Mouse (Mus musculus): Measurements from ENCODE around the gene Hspa12b. TPM values are rescaled to one million over a fixed set of nuclear protein-coding genes. Genes with fewer than 3 reads are reported as not detected.
A peak's percentile ranks its signal among the peaks of the same experiment; 100 is the strongest.

The Hspa12b gene
- polyA plus RNA-seq (2016; fragmentation: Nextera tagmentation; extraction: Ambion mirVana), result 6.5 and 7.6 TPM in 2 replicates

DNA sequence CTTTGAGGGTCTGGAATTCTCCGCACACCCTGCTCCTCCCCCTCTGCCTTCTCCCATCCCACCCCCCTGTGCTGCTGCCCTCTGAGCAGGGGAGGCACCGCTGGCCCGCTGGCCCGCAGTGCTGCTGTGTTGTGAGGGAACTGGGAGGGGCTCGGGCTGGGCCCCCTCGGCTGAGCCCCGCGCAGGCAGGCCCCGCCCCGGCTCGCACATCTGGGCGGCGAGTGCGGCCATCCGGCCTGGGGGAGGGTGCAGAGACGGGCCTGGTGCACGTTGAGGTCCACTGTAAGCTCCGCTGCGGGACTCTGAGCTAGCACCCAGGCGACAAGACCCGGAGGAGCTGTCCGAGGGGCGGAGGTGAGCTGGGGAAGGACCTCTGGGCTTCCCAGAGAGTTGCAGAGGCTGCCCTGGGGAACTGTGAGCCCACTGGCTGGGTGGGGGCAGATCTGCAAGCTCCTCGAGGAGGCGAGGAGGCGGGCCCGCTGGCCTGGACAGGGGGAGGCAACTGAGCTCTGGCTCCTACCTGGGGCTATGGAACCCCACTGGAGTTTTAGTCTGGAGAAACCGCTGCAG is at the start of gene Hspa12b:
TSS of gene Hspa12b (plus strand) at position 120 of the 570 bp plus-strand sequence.
- peak within 1 kb of the TSS; percentile 67 for H3K4me3 ChIP-seq
- peaks cover 33% of the 10 kb centered on the region for H3K27me3 ChIP-seq (ENCODE audit: low read depth, poor library complexity, severe bottlenecking)
- no peaks in the 10 kb centered on the region for H3K9me3 ChIP-seq (replicated peaks)
- 2% methylated on average over 28 of the region's 28 CpGs for WGBS
- H3K4me1 ChIP-seq, result peaks cover 27% of the 10 kb centered on the region
- no peaks in the 10 kb centered on the region for H3K36me3 ChIP-seq
- H3K27ac ChIP-seq (replicated peaks), result peak within 1 kb of the TSS; percentile 90
- DNase-seq (ENCODE audit: low spot score), result peak; percentile 75

DNA sequence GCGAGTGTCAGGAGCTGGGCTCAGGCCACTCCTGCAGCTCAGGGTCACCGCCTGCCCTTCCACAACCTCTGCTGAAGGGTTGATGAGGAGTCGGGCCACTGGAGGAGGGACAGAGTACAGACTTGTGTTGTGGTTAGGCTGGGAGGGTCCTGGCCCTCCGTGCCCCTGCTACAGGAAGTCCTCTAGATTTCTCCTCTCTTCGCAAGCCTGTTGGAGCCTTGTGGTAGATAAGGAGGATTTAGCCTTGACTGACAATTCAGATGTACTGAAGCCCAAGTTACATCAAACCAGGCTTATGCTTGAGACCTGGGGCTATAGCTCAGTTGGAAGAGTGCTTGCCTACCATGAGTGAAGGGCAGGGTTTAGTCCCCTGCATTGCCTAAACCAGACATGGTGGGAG is 46.6 kb upstream of the Hspa12b start:
- Histone ChIP-seq H3K9me3 (replicated peaks) (no peaks in the 10 kb centered on the region), H3K4me1 (0 out of 2 replicates have a peak, but pooled peaks cover 11% of the 10 kb centered on the region), H3K36me3 (no peaks in the 10 kb centered on the region), H3K27ac (replicated peaks) (no peak overlapping the region), H3K27me3 (ENCODE audit: low read depth, poor library complexity, severe bottlenecking) (no peaks in the 10 kb centered on the region), H3K4me3 (no peak overlapping the region)
- no peak for DNase-seq (ENCODE audit: low spot score)
- WGBS, result 83% methylated on average over 5 of the region's 5 CpGs

DNA sequence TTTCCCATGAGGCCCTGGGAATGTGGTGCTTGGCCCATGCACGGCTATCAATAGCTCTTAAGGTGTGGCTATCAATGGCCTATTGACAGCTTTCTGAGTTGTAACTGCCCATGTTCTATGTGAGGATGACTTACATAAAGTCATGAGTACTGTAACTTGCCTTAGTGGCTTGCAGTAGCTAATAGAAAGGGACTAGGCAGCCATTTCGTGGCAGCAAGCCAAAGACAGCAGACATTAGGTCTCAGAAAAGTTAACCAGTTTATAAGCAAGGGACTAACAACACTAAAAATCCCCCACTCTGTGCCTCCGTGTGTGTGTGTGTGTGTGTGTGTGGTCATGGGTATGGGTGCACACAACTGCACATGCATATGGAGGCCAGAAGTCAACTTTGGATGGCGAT is 42.9 kb upstream of the Hspa12b start:
- Histone ChIP-seq H3K9me3 (replicated peaks) (no peaks in the 10 kb centered on the region), H3K27me3 (ENCODE audit: low read depth, poor library complexity, severe bottlenecking) (no peaks in the 10 kb centered on the region), H3K4me1 (0 out of 2 replicates have a peak, but pooled peaks cover 4% of the 10 kb centered on the region), H3K27ac (replicated peaks) (no peak overlapping the region), H3K36me3 (no peaks in the 10 kb centered on the region), H3K4me3 (no peak overlapping the region)
- DNase-seq (ENCODE audit: low spot score), result no peak
- WGBS, result 87% methylated on average over 4 of the region's 4 CpGs

DNA sequence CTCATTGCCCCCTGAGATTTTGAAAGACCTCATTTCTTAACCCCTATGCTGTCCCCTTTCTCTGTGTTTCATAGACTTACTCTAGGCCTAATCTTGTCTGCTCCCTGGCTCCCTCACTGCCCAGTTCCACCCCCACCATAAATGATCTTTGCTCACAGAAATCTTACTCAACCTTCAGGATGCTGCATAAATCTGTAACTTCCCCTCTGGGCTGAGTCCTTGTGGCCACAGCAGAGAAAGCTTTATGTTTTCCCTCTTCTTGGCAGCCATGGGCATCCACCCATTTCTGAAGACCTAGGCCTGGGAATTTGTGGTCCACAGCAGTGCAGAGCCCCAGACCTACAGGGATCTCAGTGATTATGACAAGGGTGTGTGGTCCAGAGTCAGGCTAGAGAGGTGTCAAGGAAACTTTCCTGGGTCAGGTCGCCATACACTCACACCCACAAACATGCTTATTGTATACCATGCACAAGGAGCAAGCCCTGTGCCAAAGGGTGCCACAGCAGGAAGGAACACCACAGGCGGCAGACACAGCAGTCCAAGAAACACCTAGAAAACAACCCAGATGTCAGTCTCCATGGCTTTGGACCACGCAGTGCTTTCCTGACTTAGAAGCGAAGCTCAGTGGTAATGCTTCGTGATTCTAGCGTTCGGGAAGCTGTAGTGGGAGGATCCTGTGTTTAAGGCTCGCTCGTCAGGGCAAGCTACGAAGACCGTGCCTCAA is 40.3 kb upstream of the Hspa12b start, which contains the start of gene Siglec1:
TSS of gene Siglec1 (minus strand) at position 99 of the 724 bp plus-strand sequence.
- Histone ChIP-seq H3K27ac (replicated peaks) (no peak within 1 kb of the TSS), H3K9me3 (replicated peaks) (no peaks in the 10 kb centered on the region), H3K27me3 (ENCODE audit: low read depth, poor library complexity, severe bottlenecking) (no peaks in the 10 kb centered on the region), H3K4me1 (0 out of 2 replicates have a peak, but pooled peaks cover 4% of the 10 kb centered on the region), H3K4me3 (no peak within 1 kb of the TSS), H3K36me3 (no peaks in the 10 kb centered on the region)
- WGBS, result 86% methylated on average over 11 of the region's 11 CpGs
- no peak for DNase-seq (ENCODE audit: low spot score)

DNA sequence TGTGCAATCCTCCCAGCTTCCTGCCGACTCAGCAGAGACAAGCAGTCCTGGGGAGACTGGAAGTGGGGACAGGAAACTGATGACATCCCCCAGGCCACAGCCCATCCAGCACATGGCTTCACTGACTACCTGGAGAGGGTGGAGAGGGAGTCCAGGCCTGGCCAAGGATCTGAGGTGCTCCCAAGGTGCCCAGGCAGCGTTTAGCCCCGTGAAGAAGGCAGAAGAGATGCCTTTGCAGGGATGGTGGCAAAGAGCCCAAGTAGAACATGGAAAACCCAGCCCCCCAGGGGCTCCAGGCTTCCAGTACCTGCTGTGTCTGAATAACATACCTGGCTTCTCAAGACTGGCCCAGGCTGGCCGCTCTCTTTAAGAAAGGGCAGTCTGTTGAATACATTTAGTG is 38.5 kb upstream of the Hspa12b start:
- 81% methylated on average over 4 of the region's 4 CpGs for WGBS
- Histone ChIP-seq H3K27me3 (ENCODE audit: low read depth, poor library complexity, severe bottlenecking) (no peaks in the 10 kb centered on the region), H3K4me3 (no peak overlapping the region), H3K36me3 (no peaks in the 10 kb centered on the region), H3K9me3 (replicated peaks) (no peaks in the 10 kb centered on the region), H3K27ac (replicated peaks) (no peak overlapping the region), H3K4me1 (0 out of 2 replicates have a peak, but pooled peaks cover 4% of the 10 kb centered on the region)
- DNase-seq (ENCODE audit: low spot score), result no peak

DNA sequence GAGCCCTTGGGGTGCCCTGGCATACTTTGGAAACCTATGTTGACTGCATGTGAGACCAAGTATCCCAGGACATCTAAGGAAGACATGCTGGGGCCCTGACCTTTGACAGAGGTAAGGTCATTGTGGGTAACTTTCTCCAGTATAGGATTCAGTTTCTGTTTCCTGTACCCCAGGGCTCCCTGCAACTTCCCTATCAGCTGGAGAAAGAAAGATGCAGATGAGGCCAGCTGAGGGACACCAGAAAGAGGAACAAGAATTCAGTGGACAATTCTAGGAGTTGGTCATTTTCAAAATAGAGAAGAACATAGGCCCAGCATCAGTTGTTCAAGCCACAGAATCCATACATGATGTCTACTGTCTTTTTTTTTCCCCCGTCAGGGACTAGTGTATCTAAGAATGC is 37.4 kb upstream of the Hspa12b start:
- no peak overlapping the region for H3K27ac ChIP-seq (replicated peaks)
- no peak overlapping the region for H3K4me3 ChIP-seq
- no peaks in the 10 kb centered on the region for H3K27me3 ChIP-seq (ENCODE audit: low read depth, poor library complexity, severe bottlenecking)
- 0 out of 2 replicates have a peak, but pooled peaks cover 4% of the 10 kb centered on the region for H3K4me1 ChIP-seq
- no peaks in the 10 kb centered on the region for H3K9me3 ChIP-seq (replicated peaks)
- no peaks in the 10 kb centered on the region for H3K36me3 ChIP-seq
- no peak for DNase-seq (ENCODE audit: low spot score)
- WGBS, result 96% methylated on average over 1 of the region's 1 CpGs

DNA sequence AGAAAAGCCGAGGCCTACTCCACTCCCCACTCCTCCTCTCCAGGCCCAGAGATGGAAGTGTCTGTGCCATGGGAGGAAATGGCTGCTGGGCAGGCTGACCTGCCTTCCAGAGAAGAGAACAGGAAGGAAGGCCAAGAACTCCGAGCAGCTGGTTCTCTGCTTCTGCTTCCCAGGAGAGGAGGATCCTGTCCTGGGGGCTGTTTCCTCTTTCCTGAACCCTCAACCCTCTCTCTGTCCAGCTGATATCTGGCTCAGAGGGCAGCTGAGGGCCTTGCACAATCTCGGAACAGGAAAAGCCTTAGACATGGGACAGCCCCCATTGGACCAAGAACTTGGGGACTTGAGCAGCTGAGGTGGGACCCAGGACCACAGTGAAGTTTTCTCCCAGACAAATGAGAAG is 36.2 kb upstream of the Hspa12b start:
- Histone ChIP-seq H3K9me3 (replicated peaks) (no peaks in the 10 kb centered on the region), H3K27me3 (ENCODE audit: low read depth, poor library complexity, severe bottlenecking) (no peaks in the 10 kb centered on the region), H3K27ac (replicated peaks) (no peak overlapping the region), H3K36me3 (no peaks in the 10 kb centered on the region), H3K4me1 (peaks cover 2% of the 10 kb centered on the region), H3K4me3 (no peak overlapping the region)
- WGBS, result 87% methylated on average over 3 of the region's 3 CpGs
- DNase-seq (ENCODE audit: low spot score), result no peak

DNA sequence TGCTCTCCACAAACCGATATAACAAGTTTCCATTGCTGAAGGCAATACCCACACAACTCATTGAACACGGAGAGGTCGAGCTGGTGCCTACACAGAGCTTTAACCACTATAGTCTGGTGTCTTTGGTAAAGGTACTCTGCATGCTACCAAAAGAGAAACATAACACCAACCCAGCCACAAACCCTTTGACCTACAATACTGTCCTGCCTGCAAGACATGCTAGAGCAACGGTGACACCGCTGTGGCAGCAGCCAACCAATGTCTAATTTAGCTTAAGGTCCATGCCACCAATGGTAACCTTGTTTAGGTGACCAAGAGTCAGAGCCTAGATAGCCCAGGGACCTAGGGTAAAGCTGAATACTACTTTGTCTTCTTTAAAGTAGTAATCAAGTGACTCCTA is 33.5 kb upstream of the Hspa12b start:
- Histone ChIP-seq H3K36me3 (no peaks in the 10 kb centered on the region), H3K4me1 (peaks cover 11% of the 10 kb centered on the region), H3K4me3 (no peak overlapping the region), H3K27ac (replicated peaks) (no peak overlapping the region), H3K9me3 (replicated peaks) (no peaks in the 10 kb centered on the region), H3K27me3 (ENCODE audit: low read depth, poor library complexity, severe bottlenecking) (no peaks in the 10 kb centered on the region)
- WGBS, result 93% methylated on average over 5 of the region's 5 CpGs
- no peak for DNase-seq (ENCODE audit: low spot score)

DNA sequence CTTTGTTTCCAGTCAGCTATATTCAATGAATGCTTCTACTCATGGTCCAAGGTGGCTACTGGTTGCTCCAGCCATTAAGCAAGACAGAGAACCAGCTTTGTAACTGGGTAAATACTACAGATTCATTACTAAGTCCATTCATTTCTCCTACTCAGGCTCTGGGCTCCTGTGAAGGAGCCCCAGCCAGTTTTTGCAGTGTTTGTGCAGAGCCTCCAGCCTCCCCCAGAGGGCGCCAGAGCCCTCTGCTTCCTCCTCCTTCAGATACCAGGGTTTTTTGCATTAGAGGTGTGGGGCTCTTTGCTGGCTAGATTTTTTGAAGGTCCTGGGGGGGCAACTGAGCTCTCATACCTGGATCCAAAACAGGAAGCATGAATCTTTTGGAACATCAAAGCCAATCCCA is 32.3 kb upstream of the Hspa12b start:
- H3K27ac ChIP-seq (replicated peaks), result no peak overlapping the region
- H3K27me3 ChIP-seq (ENCODE audit: low read depth, poor library complexity, severe bottlenecking), result no peaks in the 10 kb centered on the region
- H3K36me3 ChIP-seq, result no peaks in the 10 kb centered on the region
- no peaks in the 10 kb centered on the region for H3K9me3 ChIP-seq (replicated peaks)
- peaks cover 11% of the 10 kb centered on the region for H3K4me1 ChIP-seq
- DNase-seq (ENCODE audit: low spot score), result peak; percentile 72
- H3K4me3 ChIP-seq, result no peak overlapping the region
- WGBS, result 3% methylated on average over 1 of the region's 1 CpGs

DNA sequence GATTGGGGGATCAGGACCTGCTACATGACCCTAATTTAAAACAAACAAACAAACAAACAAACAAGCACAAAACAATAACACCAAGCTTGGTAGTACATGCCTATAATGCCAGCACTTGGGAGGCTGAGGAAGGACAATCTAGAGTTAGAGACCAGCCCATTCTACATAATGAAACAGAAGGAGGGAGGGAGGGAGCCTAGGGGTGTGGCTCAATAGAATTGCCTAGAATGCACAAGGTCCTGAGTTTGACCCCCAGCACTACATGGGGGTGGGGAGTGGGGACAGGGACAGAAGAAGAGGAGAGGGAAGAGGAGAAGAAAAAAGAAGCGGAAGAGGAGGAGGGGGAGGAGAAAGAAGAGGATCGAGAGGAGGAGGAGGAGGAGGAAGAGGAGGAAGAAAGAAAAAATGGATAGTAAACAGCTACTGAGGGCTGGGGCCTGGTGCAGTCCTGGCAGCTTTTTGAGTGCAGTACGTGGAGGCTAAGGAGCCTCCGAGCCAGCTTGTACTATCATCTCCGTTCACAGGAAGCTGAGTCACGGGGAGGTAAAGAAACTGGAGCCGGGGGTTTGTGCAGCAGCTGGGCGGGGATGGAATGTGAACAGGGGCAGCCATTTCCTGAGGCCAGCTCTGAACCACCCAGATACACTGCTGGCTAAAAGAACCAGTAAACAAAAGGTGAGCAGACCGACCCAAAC is 30.8 kb upstream of the Hspa12b start:
- Histone ChIP-seq H3K4me3 (peak overlapping the region; percentile 20), H3K36me3 (no peaks in the 10 kb centered on the region), H3K27ac (replicated peaks) (peak overlapping the region; percentile 80), H3K27me3 (ENCODE audit: low read depth, poor library complexity, severe bottlenecking) (no peaks in the 10 kb centered on the region), H3K9me3 (replicated peaks) (no peaks in the 10 kb centered on the region), H3K4me1 (peaks cover 11% of the 10 kb centered on the region)
- DNase-seq (ENCODE audit: low spot score), result peak; percentile 40
- 29% methylated on average over 9 of the region's 9 CpGs for WGBS

DNA sequence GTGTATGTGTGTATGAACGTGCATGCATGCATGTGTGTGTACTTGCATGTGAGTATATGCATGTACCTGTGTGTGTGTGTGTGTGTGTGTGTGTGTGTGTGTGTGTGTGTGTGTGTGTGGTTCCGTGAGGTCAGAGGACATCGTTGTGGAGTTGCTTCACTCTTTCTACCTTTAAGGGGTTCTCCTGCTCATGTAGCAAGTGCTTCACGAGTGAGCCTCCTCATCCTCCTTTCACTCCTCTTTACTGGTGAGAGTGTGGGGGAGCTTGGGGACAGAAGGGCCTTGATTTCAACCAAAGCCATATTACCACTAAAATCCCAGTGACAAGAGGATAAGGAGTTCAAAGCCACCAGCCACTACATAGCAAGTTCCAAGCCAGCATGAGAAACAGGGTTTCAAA is 30.0 kb upstream of the Hspa12b start:
- DNase-seq (ENCODE audit: low spot score), result no peak
- peaks cover 11% of the 10 kb centered on the region for H3K4me1 ChIP-seq
- H3K4me3 ChIP-seq, result no peak overlapping the region
- no peaks in the 10 kb centered on the region for H3K9me3 ChIP-seq (replicated peaks)
- H3K36me3 ChIP-seq, result no peaks in the 10 kb centered on the region
- WGBS, result 81% methylated on average over 4 of the region's 4 CpGs
- no peak overlapping the region for H3K27ac ChIP-seq (replicated peaks)
- no peaks in the 10 kb centered on the region for H3K27me3 ChIP-seq (ENCODE audit: low read depth, poor library complexity, severe bottlenecking)

DNA sequence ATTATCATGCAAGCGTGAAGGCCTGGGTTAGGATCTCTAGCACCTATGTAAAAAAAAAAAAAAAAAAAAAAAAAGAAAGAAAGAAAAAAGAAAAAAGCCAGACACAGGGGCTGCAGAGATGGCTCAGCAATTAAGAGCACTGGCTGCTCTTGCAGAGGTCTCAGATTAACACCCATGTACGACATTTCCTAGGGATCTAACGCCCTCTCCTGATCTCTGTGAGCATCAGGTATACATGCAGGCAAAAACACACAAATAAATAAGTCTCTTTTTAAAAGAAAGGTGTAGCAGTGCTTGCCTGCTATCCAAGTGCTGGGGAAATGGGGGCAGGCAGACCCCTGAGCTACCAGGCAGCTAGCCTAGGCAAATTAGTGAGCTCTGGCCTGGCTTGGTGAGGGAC is 25.6 kb upstream of the Hspa12b start:
- H3K9me3 ChIP-seq (replicated peaks), result no peaks in the 10 kb centered on the region
- H3K27me3 ChIP-seq (ENCODE audit: low read depth, poor library complexity, severe bottlenecking), result no peaks in the 10 kb centered on the region
- WGBS, result 48% methylated on average over 3 of the region's 3 CpGs
- H3K36me3 ChIP-seq, result no peaks in the 10 kb centered on the region
- H3K4me1 ChIP-seq, result peaks cover 3% of the 10 kb centered on the region
- no peak overlapping the region for H3K27ac ChIP-seq (replicated peaks)
- no peak for DNase-seq (ENCODE audit: low spot score)
- H3K4me3 ChIP-seq, result no peak overlapping the region

DNA sequence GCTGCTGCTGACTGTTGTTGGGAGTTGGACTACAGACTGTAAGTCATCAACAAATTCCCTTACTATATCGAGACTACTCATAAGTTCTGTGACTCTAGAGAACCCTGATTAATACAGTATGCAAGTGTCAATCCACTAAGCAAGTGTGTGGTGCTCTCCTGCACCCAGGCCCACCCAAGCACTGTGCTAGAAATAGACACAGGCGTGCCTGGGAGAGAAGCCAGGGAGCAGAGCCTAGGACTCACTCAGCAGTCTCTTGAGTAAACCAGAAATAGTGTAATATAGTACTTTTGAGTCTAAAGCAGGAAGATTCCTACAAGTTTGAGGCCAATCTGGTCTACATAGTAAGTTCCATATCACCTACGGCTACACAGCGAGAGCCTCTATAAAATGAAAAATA is 23.1 kb upstream of the Hspa12b start:
- Histone ChIP-seq H3K36me3 (no peaks in the 10 kb centered on the region), H3K27me3 (ENCODE audit: low read depth, poor library complexity, severe bottlenecking) (no peaks in the 10 kb centered on the region), H3K9me3 (replicated peaks) (no peaks in the 10 kb centered on the region), H3K27ac (replicated peaks) (no peak overlapping the region), H3K4me3 (no peak overlapping the region), H3K4me1 (no peaks in the 10 kb centered on the region)
- WGBS, result 89% methylated on average over 4 of the region's 4 CpGs
- no peak for DNase-seq (ENCODE audit: low spot score)

All from midbrain, embryonic 10.5 days (tissue).